Mouse (Mus musculus) G1E (cell line): ENCODE data around the gene Faap20. TPM values are rescaled to one million over a fixed set of nuclear protein-coding genes. Genes with fewer than 3 reads are reported as not detected.

Experiments used
- ATAC-seq: 2 replicates; pipeline ENCODE4 v1.8.0; 2016; ENCODE audit warnings: mild to moderate bottlenecking; ENCODE audit not compliant: insufficient number of reproducible peaks, poor library complexity, low FRiP score, severe bottlenecking; ENCODE audit errors: extremely low read depth
- DNase-seq: peaks from one replicate; pipeline ENCODE4 v3.0.0; 2012; ENCODE audit warnings: low spot score
- H3K27me3 ChIP-seq: 2 replicates; pipeline ENCODE4 v1.6.1; 2012; ENCODE audit warnings: mild to moderate bottlenecking, low read length, inconsistent platforms; ENCODE audit not compliant: insufficient read depth
- H3K36me3 ChIP-seq: replicated peaks from 2 replicates; pipeline ENCODE3; 2012; ENCODE audit warnings: mild to moderate bottlenecking, inconsistent platforms
- H3K4me1 ChIP-seq: 2 replicates; pipeline ENCODE4 v1.6.1; 2012; ENCODE audit warnings: low read depth, low read length, inconsistent platforms, mixed read lengths; ENCODE audit not compliant: insufficient read depth
- H3K4me3 ChIP-seq: 2 replicates; pipeline ENCODE4 v1.5.1; 2012; ENCODE audit warnings: low read depth, mild to moderate bottlenecking, inconsistent platforms, low read length, moderate library complexity, mixed read lengths
- H3K9me3 ChIP-seq: replicated peaks from 2 replicates; pipeline ENCODE4 v1.6.1; 2012; ENCODE audit warnings: inconsistent platforms
- CTCF ChIP-seq: IDR thresholded peaks from 2 replicates; pipeline ENCODE4 v1.5.1; 2012; ENCODE audit warnings: low read depth, low read length, inconsistent platforms, mixed read lengths
- GATA1 ChIP-seq: IDR thresholded peaks from 2 replicates; pipeline ENCODE4 v1.6.1; 2012; ENCODE audit warnings: borderline replicate concordance, low read length, inconsistent platforms, mixed read lengths
- GATA2 ChIP-seq: IDR thresholded peaks from 2 replicates; pipeline ENCODE4 v1.6.1; 2012; ENCODE audit warnings: low read depth, low read length, inconsistent platforms, borderline replicate concordance
- POLR2AphosphoS5 ChIP-seq: IDR thresholded peaks from 2 replicates; pipeline ENCODE4 v1.6.1; 2012; ENCODE audit warnings: low read depth, low read length, inconsistent platforms; ENCODE audit not compliant: insufficient replicate concordance
- TAL1 ChIP-seq: conservative IDR thresholded peaks from 2 replicates; pipeline ENCODE4 v1.6.1; 2012; ENCODE audit warnings: low read depth, low read length, inconsistent platforms, mixed read lengths
- polyA plus RNA-seq: library from polyadenylated mRNA; stranded (reverse); fragments of >175 nt; gene quantifications from 2 replicates; pipeline ENCODE4 v1.2.3, GENCODE M21; 2012
- total RNA-seq, 2 experiments: library from RNA; stranded (forward) in 1 of 2; stranded (reverse) in 1 of 2; fragments of 200-1000 nt in 1 of 2; fragments of >200 nt in 1 of 2; fragmentation: Nextera tagmentation in 1 of 2; gene quantifications; 2 replicates each; pipeline ENCODE4 v1.2.3; 2014 to 2017

The Faap20 gene
- total and polyA plus RNA-seq, 3 experiments: 23.5 to 45.5 (median 24.9) TPM

- peak; percentile 88 for ATAC-seq
- Histone ChIP-seq H3K4me1 (peaks cover 52% of the 10 kb centered on the region), H3K36me3 (no peaks in the 10 kb centered on the region), H3K27me3 (peaks cover 51% of the 10 kb centered on the region), H3K4me3 (peak overlapping the region; percentile 14; the same call in 1 of the 2 replicates), H3K9me3 (no peaks in the 10 kb centered on the region)
- TF ChIP-seq TAL1: no peak
- no peak for TF ChIP-seq POLR2AphosphoS5
- TF ChIP-seq GATA2: no peak
- no peak for TF ChIP-seq GATA1
- no peak for TF ChIP-seq CTCF
- peak; percentile 87 for DNase-seq
These were observed 15.0 kb upstream of the Faap20 start for GRCm38 (mm10) chr4:155234371-155235310.

- peak; percentile 58 for DNase-seq
- H3K27me3 ChIP-seq: peaks cover 54% of the 10 kb centered on the region
- H3K4me1 ChIP-seq: peaks cover 52% of the 10 kb centered on the region
- no peaks in the 10 kb centered on the region for H3K36me3 ChIP-seq
- no peaks in the 10 kb centered on the region for H3K9me3 ChIP-seq
- H3K4me3 ChIP-seq: peak overlapping the region; percentile 54; the same call in 1 of the 2 replicates
- peak; percentile 52 for ATAC-seq
- TF ChIP-seq CTCF: no peak
These were observed 14.1 kb upstream of the Faap20 start for GRCm38 (mm10) chr4:155235311-155236119.

GRCm38 (mm10) chr4:155236737-155237385 lies 12.7 kb upstream of the Faap20 start:
- peaks cover 50% of the 10 kb centered on the region for H3K27me3 ChIP-seq
- no peaks in the 10 kb centered on the region for H3K36me3 ChIP-seq
- no peaks in the 10 kb centered on the region for H3K9me3 ChIP-seq
- H3K4me1 ChIP-seq: peaks cover 44% of the 10 kb centered on the region
- no peak for ATAC-seq
- H3K4me3 ChIP-seq: no peak overlapping the region
- DNase-seq: no peak
- no peak for TF ChIP-seq TAL1
- TF ChIP-seq GATA2: no peak
- no peak for TF ChIP-seq GATA1
- TF ChIP-seq POLR2AphosphoS5: no peak
- no peak for TF ChIP-seq CTCF

- DNase-seq (no peak), ATAC-seq (no peak)
- TF ChIP-seq GATA1: no peak
- TF ChIP-seq TAL1: no peak
- TF ChIP-seq POLR2AphosphoS5: no peak
- no peak for TF ChIP-seq GATA2
- TF ChIP-seq CTCF: no peak
- Histone ChIP-seq H3K27me3 (peaks cover 56% of the 10 kb centered on the region), H3K36me3 (no peaks in the 10 kb centered on the region), H3K9me3 (no peaks in the 10 kb centered on the region), H3K4me3 (no peak overlapping the region), H3K4me1 (peaks cover 42% of the 10 kb centered on the region)
These were observed 11.3 kb upstream of the Faap20 start for GRCm38 (mm10) chr4:155238276-155238675.

- peaks cover 30% of the 10 kb centered on the region for H3K4me1 ChIP-seq
- DNase-seq (no peak), ATAC-seq (no peak)
- H3K36me3 ChIP-seq: no peaks in the 10 kb centered on the region
- H3K27me3 ChIP-seq: peaks cover 64% of the 10 kb centered on the region
- no peak overlapping the region for H3K4me3 ChIP-seq
- no peaks in the 10 kb centered on the region for H3K9me3 ChIP-seq
- TF ChIP-seq GATA2: no peak
- TF ChIP-seq POLR2AphosphoS5: no peak
- TF ChIP-seq TAL1: no peak
- no peak for TF ChIP-seq CTCF
- no peak for TF ChIP-seq GATA1
These were observed 10.1 kb upstream of the Faap20 start for GRCm38 (mm10) chr4:155239494-155239893.
